ENCODE assay signal across 7 mouse cellular contexts in genomic region chr11:68215206-68215912, GRCm38 (mm10).
A peak's percentile ranks its signal among the peaks of the same experiment; 100 is the strongest.
DNase-seq lines count a peak whose midpoint lies in the region; ATAC-seq lines count a peak whose summit lies in the region.

No protein-coding gene starts in this region.

- H3K9me3 ChIP-seq in midbrain, embryonic 13.5 days = no peaks in the 10 kb centered on the region

- DNase-seq in R1 (ENCODE audit: low read depth, low spot score) = peak; percentile 78
- DNase-seq in embryo, embryonic 11 days = peak; percentile 89
- peak; percentile 73 for DNase-seq in kidney, adult 9 months
- DNase-seq in cerebellum, adult 11 months = no peak
- no peak for DNase-seq in gastrocnemius, adult 8-10 months (ENCODE audit: low spot score in 2 of 2)
- DNase-seq in thymus, postnatal 14 days = no peak

- peak overlapping the region; percentile 19; the same call in 1 of the 2 replicates for H3K4me2 ChIP-seq in midbrain, embryonic 13.5 days (replicated peaks)

- WGBS in midbrain, embryonic 13.5 days = 14% methylated on average over 6 of the region's 6 CpGs

- H3K36me3 ChIP-seq in midbrain, embryonic 13.5 days = no peaks in the 10 kb centered on the region

- peak; percentile 75 for ATAC-seq in midbrain, embryonic 13.5 days

- H3K27ac ChIP-seq in midbrain, embryonic 13.5 days = peak overlapping the region; percentile 78

- H3K4me3 ChIP-seq in midbrain, embryonic 13.5 days (replicated peaks) = no peak overlapping the region

- H3K4me1 ChIP-seq in midbrain, embryonic 13.5 days (replicated peaks) = peaks cover 58% of the 10 kb centered on the region

- peaks cover 10% of the 10 kb centered on the region; the same call in 1 of the 2 replicates for H3K27me3 ChIP-seq in midbrain, embryonic 13.5 days

- no peak overlapping the region for H3K9ac ChIP-seq in midbrain, embryonic 13.5 days (replicated peaks)

Comparison
In these comparisons a context has a peak if more than half of its experiments do, and no peak if none do; other contexts are left out.
1. DNase-seq: peak in R1 (single experiment), embryo, embryonic 11 days (single experiment) and kidney, adult 9 months (single experiment); none in cerebellum, adult 11 months (single experiment), gastrocnemius, adult 8-10 months (0 of 2) and thymus, postnatal 14 days (single experiment).